Mouse (Mus musculus) spleen, embryonic (tissue): ENCODE results near the gene Ppard.

Source experiments
- CTCF ChIA-PET: fragments of 350-600 bp; sonication (Branson Sonifier 250); formaldehyde crosslinking; loops from one replicate; lab custom pipeline; 2022; lab: Charles Lee

The Ppard gene

DNA sequence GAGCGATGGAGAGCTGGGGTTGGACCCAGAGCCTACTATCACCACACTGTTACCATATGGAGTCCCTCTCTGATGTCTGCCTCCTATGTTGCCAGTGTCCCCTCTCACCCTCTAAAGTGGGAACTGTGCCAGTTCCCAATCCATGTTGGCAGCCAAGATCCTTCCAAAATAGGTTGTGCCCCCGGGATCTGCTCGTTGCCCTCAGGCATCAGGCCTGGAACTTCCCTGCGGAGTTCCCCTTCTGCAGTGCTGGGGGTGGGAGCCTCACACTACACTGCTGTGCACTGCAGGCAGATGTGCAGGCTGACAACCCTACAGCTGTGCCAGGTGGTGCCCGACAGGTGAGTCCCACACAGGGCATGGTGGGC is 19.8 kb downstream of the Ppard start:
- CTCF ChIA-PET: no interaction called here

DNA sequence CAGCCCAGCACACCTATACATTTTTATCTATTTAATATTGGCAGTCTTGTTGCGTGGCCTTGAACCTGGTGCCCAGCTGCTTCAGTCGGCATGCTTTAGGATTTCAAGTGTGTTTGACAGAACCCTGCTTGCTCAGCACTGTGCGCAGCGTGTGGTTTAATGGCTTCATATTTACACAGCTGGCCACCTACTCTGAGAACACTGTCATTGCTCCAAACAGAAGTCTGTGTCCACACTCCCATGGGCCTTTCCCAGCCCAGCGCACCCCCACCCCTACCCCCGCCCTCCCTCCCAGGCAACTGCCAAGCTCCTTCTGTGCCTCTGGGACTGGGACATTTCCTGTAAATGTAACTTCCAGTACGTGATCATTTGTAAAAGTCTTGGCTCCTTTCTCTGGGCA is 20.7 kb downstream of the Ppard start:
- CTCF ChIA-PET: interaction anchor here (0.8 kb wide), 1 partner anchor 46 kb away, joined by 3 read pairs; the partner anchor contains the start of gene Def6

DNA sequence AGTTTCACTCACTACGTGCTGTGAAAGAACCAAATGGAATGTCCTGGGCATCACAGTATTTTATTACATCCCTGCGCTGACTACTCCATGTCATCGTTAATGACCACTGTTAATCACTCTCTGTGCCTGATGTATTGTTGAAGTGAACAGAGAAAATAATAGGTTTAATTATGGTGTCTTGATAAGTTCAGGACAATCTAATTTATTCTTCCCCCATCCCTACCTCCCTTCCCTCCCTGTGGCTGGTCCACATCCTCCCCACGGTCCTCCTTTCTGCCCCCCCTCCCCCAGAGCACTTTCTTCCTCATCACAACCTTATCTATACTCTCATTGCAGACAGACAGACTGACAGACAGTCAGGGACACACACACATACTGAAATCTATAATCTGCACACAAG is 22.3 kb downstream of the Ppard start:
- CTCF ChIA-PET: no interaction called here

DNA sequence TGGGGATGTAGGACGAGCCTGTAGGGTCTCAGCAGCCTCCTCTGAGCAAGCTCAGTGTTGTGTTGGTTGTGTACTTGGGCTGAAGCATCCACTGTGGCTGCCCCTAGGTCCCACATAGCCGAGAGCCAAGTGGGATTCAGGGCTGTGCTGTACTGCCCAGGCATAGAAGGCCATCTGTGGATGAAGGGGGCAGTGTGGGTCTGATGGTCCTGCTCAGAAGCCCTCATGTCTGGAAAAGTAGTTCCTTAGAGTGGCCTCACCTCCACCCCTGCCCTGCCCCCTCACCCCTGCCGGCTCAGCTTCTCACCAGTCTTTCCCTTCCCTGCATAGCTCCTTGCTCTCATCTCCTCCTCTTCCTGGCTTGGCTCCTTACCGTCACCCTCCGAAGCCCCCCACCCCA is 23.2 kb downstream of the Ppard start:
- CTCF ChIA-PET: no interaction called here

DNA sequence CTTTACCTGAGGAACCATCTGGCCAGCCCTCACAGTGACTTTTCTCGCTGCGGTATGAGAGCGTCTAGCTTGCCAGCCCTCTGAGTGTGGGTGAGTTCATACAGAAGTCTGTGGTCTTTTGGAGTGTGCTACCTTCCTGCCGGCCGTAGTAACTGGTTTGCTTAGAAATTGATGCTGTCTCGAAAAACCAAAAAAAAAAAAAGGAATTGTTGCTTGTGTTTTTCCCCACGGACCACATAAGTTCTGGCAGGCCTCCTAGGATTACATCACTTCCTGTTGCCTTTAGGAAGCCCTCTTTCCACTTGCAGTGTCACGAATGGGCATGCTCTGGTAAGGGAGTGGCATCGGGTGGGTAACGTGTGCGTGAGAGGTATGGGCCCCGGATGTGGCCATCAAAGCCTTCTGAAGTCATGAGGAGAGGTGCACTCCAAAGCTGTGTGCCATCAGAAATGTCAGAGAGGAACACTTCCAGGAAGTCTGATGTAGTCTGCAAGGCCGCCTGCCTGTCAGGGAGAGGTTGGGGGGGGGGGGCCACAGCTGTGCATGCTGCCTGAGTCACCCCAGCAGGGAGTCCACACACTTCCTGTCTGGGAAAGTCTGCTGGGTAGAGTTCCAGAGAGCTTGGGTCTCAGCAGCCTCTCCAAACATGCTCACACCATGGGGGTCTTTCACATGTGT is 24.3 kb downstream of the Ppard start:
- CTCF ChIA-PET: interaction anchor here (0.6 to 0.7 kb wide), 2 partner anchors 24 to 61 kb away, joined by 3 to 6 read pairs; no protein-coding TSS in a partner anchor

DNA sequence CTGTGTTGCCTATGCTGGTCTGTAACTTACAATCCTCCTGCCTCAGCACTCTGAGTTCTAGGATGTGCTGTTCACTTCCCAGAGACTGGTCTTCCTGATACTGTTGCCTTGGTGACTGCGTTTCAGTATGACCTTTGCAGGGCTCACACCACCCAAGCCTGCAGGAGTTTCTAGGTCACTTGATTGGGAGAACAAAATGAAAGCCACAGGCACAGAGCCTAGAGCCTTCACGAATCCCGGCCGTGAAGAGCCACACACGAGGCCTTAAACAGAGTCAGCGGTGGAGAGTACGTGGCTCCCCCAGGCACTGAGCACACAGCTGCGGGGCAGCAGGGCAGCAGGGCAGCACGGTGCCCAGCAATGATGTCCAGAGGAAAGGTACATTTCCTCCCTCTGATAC is 25.8 kb downstream of the Ppard start:
- CTCF ChIA-PET: no interaction called here

DNA sequence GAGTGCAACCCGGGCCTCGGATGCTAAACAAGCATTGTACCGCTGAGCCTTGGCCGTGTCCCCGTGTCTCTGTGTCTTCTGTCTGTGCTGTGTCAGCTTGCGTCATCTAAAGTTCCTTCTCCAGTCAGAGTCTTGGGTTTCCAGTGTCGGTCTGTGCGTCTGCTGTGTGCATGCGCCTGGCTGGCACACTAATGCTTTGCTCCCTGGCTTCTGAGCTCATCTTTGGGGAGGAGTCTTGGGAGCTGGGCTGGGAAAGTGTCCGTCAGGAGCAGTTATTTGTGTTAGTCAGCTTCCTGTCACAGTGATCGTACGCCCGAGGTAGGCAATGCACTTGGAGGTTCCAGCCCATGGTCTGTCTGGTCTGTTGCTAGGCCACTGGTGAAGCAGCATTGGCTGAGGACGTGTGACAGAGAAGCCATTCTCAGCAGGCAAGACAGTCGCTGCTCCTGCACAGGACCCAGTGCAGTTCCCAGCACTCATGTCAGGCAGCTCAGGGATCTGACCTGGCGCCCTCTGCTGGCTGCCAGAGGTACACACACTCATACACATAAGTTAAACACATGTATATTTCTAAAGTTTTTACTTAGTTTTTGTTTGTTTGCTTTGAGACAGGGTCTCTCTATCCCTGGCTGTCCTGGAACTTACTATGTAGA is 27.5 kb downstream of the Ppard start:
- CTCF ChIA-PET: interaction anchor here (0.5 kb wide), 1 partner anchor 48 kb away, joined by 7 read pairs; no protein-coding TSS in a partner anchor

DNA sequence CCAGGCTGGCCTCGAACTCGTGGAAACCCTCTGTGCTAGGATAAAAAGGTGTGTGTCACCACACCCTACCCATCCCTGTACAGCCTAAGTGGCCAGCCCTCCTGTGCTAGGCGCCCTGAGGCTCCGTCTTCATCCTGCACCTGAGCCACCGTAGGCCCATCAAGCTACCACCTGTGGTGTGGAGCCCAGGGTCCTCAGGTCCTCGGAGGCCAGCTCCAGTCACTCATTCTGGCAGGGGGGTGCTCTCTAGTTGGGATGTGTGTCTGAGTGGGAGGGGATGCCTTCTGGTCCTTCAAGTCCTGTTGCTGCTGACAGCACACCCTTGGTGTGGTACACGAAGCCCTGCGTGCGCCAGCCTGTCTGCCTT is 28.0 kb downstream of the Ppard start:
- CTCF ChIA-PET: interaction anchor here (0.5 to 0.9 kb wide), 2 partner anchors 47 to 48 kb away, joined by 3 to 7 read pairs; no protein-coding TSS in a partner anchor

DNA sequence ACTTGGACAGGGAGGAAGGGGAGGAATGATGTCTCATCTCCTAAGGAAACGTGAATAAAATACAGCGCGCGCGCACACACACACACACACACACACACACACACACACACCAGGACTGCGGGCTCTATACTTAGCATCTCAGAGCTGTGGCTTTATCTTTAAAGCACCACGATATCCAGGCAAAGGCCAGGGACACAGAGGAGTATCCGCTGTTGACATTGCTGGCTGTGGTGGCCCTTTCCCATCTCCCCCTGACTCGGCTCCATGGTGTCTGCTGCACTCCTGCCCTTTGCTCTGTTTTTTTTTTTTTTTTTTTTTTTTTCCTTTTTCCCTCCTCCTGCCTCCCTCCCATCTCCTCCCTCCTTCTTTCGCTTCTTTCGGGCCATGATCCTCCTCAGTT is 29.3 kb downstream of the Ppard start:
- CTCF ChIA-PET: interaction anchor here (0.7 kb wide), 1 partner anchor 23 kb away, joined by 4 read pairs; no protein-coding TSS in a partner anchor

DNA sequence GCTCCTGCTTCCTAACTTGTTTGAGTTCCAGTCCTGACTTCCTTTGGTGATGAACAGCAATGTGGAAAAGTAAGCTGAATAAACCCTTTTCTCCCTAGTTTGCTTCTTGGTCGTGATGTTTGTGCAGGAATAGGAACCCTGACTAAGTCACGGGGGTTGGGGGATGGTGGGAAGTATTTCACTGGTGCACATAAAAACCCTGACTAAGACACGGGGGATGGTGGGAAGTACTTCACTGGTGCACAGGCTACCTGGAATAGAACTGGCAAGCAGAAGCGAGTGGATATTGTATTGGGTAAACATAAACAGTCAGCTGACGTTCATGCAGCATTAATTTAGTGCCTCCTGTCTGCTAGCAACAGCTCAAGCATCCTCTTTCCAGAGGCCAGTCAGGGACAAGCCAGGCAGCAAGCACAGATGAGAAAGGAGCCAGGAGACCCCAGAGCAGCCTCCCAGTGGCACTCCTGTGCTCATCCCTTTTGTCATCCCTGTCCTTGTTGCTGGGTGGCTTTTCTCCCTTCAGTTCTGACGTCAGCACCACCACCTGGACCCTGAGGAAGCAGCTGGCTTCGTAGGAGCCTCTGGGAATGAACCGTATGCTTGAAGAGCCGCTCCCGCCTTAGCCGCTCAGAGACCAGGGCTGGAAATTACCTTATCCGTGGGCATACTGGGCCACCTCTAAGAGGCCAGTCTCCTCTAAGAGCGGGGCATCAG is 30.8 kb downstream of the Ppard start:
- CTCF ChIA-PET: interaction anchor here (0.5 to 0.7 kb wide), 3 partner anchors 32 to 467 kb away, joined by 3 to 8 read pairs (median 5); no protein-coding TSS in a partner anchor

DNA sequence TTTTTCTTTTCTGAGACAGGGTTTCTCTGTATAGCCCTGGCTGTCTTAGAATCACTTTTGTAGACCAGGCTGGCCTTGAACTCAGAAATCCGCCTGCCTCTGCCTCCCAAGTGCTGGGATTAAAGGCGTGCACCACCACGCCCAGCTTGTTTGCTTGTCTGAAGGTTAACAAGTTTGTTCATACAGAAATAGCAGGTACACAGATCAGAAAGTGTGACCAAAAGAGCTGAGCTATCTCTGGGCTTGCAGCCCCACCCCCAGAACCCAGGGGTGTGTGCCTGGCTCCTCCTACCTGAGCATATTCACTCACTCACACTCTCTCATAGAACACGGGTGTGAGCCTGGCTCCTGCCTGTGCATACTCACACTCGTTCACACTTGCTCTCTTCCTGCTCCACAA is 34.8 kb downstream of the Ppard start:
- CTCF ChIA-PET: no interaction called here

DNA sequence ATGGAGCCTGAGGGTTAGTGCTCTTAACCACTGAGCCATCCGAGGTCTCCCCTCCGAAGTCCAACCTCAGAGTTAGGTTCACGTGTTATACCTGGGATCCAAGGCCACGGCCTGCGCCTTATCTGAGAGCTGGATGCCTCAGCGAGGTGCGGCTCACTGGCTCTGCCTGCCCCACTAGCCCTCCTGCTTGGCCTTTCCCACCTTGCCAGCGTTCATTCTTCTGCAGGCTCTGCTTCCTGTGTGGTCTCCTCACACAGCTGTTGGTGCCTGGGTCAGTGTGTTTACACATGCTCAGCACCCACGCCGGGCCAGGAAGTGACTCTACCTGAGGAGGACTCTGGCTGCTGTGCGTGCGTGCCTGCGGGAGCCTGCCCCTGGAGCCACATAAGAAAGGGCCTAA is 37.7 kb downstream of the Ppard start:
- CTCF ChIA-PET: interaction anchor here (0.6 kb wide), 1 partner anchor 38 kb away, joined by 18 read pairs; no protein-coding TSS in a partner anchor

DNA sequence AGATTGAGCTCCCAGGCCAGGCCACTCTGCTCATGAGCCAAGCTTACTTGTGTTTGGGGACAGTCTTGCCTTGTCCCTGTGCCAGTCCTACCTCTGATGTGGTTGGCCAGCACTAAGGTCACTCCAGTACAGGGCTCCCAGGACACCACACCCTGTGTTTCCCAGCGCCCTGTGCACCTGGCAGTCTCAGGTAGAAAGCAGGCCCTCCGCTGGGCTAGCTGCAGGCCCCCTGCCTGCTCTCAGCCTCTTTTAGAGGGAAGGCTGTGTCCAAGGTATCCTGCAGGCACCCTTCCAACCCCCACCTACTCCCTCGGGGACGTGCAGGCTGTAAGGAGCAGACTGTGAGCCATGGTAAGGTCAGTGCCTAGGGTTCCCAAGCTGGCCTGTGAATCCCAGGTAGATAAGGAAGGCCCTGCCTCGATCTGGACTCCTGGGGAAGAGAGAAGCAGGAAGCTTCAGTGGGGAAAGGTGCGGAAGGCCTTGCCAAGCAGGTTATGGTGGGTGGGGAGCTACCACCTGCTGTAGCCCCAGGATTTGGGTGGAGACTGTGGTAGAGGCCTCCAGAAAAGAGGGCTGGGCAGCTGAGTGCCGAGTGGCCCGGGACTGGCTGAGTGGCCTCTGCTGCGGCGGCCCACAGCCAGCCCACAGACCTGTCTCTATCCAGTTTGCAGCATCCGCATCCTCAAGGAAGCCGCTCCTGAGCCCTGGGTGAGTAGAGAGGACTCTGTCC is 39.2 kb downstream of the Ppard start:
- CTCF ChIA-PET: no interaction called here

DNA sequence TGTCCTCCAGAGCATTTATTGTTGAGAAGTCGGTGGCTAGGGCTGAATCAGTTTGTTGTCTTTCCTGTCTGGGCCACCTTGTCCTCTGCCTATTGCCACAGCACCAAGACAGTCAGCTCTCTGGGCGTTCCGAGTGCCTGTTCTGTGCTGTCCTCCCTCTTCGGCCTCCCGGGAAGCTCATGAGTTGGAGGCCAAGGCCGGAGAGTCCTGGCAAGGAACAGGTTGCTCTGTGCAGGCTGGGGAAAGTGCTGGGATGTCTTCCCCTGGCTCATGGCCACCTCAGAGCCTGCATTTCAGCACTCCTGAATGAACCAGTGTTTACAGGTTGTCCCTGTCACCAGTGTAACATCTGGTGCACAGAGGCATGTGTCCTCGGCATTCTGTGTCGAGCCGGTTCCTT is 39.8 kb downstream of the Ppard start:
- CTCF ChIA-PET: no interaction called here

DNA sequence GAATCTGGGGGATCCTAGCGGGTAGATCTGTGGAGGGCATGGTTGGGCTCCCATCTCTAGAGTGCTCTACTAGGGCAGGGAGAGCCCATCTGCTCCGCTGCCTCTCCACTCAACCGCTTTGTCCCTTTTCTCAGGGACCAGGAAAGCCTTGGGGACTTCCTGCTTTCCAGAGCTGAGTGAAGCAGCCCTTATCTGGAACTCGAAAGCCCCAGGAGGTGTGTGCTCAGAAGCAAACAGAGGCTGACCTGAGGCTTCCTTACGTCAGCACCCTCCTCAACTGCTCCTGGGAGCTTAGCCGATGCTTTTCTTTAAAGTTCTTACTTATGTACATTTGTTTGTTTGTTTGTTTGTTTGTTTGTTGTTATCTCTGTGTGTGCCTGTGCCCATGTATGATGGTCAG is 40.3 kb downstream of the Ppard start:
- CTCF ChIA-PET: no interaction called here

DNA sequence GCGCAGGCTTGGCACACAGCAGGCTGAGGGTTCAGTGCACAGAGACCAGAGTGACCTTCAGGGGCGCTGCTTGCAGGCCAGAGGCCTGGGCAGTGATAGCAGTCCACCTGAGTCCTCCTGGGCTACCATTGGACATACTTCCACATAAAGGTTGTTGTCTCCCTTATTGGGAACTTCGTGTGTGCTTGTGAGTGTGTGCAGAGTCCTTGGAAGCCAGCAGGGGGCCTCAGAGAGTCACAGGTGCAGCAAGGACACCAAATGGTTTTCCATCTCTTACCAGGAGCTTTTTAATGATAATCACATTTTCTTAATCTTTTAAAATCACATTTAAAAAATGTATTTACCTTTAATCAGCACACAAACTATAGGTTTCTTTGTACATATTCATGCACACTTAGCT is 42.2 kb downstream of the Ppard start:
- CTCF ChIA-PET: no interaction called here

DNA sequence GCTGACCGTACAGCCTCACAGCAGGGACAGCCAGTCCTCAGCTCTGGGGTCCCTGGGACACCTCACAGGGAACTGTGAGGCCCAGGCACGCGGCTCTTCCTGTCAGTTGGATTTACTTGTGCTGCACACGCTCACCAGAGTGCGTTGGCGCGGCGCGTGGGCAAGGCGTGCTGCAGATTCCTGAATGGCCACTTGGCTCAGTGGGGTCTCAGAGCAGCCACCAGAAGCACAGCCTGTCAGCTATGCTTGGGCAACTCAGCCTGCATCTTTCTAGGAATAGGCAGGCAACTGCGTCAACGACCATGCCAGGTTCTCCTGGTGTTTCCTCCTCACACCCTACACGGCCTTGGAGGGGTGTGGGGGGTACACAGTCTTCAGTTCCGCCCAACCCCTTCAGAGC is 44.7 kb downstream of the Ppard start:
- CTCF ChIA-PET: no interaction called here

DNA sequence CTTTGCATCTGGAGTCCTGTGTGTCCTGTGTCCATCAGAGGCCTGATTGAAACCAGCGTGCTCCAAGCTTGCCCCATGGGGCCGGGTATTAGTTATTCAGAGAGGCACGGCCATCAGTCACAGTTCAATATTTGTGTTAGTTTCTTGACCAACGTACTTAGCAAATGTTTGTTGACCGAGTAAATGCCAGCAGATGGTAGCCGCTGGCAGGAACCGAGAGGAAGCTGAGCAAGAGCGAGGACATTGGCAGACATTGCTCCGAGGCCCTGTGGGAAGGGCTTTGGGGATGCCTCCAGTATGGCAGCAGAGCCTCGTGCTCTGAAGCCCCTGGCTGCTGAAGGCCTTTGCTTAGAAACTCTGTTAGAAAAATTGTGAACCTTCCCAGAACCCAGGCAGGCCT is 45.2 kb downstream of the Ppard start:
- CTCF ChIA-PET: no interaction called here

DNA sequence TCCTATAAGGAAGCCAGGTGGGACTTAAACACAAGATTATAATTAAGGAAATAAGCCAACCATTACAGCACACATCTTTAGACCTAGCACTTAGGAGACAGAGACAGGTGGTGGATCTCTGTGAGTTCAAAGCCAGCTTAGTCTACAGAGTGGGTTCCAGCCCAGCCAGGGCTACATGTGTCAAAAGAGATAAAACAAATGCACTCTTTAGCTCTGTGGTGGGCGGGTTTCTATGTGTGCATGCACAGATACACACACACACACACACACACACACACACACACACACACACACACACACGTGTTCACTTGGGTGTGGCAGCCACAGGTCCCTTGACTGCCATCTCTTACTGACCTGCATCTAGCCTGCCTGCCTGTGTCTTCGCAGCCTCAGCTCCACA is 45.7 kb downstream of the Ppard start:
- CTCF ChIA-PET: interaction anchor here (0.7 to 0.8 kb wide), 2 partner anchors 37 to 71 kb away, joined by 4 to 7 read pairs; no protein-coding TSS in a partner anchor

DNA sequence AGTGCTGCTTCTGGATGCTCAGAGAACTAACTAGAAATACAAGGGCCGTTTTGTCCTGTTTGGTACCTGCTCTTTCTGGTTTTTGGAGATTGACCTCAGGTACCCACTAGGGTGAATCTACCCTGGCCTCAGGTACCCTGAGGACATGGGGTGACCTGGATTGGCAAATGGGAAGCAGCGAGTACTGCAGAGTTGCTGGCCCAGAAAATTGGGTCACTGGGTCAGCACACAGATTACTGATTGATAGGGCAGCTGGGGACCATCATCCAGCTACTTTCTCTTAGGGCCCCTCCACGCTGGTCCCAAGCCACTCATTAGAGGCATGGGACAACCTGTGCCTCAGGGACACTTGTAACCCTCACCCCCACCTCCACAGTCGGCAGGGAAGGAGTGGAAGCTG is 46.7 kb downstream of the Ppard start:
- CTCF ChIA-PET: interaction anchor here (0.5 to 0.8 kb wide), 2 partner anchors 72 to 166 kb away, joined by 3 to 4 read pairs; no protein-coding TSS in a partner anchor

DNA sequence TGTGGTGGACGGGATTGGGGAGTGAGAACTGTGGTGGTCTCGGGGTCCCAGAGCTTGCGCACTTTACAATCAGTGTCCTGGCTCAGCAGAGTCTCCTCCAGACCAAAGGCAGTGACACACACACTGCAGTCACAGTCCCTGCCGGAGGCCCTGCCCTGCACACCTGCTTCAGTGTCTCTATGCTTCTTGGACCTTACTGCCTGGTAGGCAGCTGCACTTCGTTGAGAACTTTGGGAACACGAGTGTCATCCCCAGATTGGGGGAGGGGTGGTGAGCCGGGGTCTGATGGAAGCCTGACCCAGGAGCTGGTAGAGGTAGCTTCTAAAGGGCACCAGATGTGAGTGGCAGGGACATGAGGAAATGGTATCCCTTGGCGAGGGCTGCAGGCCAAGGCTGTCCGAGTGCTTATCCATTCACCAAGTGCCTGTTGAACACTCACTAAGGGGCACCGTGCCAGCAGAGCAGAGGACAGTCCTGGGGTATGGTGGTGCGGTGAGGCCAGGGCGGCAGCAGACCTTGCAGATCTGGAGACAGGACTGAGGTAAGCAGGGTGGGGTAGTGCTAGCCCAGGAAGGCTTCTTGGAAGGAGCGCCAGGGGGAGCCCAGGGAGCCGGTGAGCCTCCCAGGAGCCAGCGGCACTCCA is 47.4 kb downstream of the Ppard start:
- CTCF ChIA-PET: no interaction called here
